Comparison of ENCODE assay signal across 9 mouse cellular contexts in the genomic region with DNA sequence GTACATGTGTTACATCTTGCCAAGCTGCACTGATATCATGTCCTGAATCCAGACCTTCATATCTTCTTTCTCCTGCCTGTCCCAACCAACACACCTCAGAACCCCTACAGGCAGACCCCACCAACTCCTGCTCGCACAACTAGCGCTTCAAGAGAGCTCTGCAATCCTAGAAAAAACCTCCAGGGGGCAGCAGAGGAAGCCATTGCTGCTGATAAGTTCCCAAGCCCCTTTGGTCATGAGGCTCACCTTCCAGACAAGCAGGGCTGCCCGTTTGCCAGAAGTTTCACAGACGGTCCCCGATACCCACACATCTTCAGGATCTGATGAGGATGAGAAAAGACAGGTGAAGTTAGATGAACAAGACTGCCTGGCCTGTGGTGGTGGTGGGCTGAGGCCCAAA. TPM values are rescaled to one million over a fixed set of nuclear protein-coding genes. Genes with fewer than 3 reads are reported as not detected.
DNase-seq lines count a peak whose midpoint lies in the region; ATAC-seq and TF ChIP-seq lines count a peak whose summit lies in the region.
"Had no signal": no experiment of that assay in that cellular context is flagged by ENCODE, and none has a peak within 500 bp of the region (broad histone marks: within the 10 kb centered on the region; RNA-seq: fewer than 3 reads in every experiment).

No protein-coding gene starts in this region.

- ATAC-seq in kidney, embryonic 14.5 days (ENCODE audit: low FRiP score, low TSS enrichment) = no peak; the same call in 1 of the 2 replicates
- peak; percentile 55 for ATAC-seq in forebrain, embryonic 13.5 days
- ATAC-seq in limb, embryonic 14.5 days (ENCODE audit: low FRiP score, low read depth) = peak; percentile 31; the same call in 1 of the 2 replicates
- peak; percentile 35 for ATAC-seq in neural tube, embryonic 12.5 days (ENCODE audit: low FRiP score, low read depth)

- no peak overlapping the region for H3K27ac ChIP-seq in kidney, embryonic 14.5 days (ENCODE audit: low read depth, low read length)
- H3K27ac ChIP-seq in forebrain, embryonic 13.5 days = no peak overlapping the region
- H3K27ac ChIP-seq in limb, embryonic 14.5 days (replicated peaks; ENCODE audit: low read depth, low read length) = no peak overlapping the region
- no peak overlapping the region for H3K27ac ChIP-seq in neural tube, embryonic 12.5 days
- no peak overlapping the region for H3K27ac ChIP-seq in testis, adult 2 months (ENCODE audit: control insufficient read depth, insufficient read depth, low read depth, low read length)
- H3K27ac ChIP-seq: neural tube, embryonic 13.5 days had no signal

- H3K27me3 ChIP-seq in kidney, embryonic 14.5 days (ENCODE audit: control insufficient read depth, insufficient read depth, low read length) = peaks cover 21% of the 10 kb centered on the region
- peaks cover 58% of the 10 kb centered on the region for H3K27me3 ChIP-seq in forebrain, embryonic 13.5 days
- H3K27me3 ChIP-seq in limb, embryonic 14.5 days (ENCODE audit: control insufficient read depth, insufficient read depth, low read length) = peaks cover 33% of the 10 kb centered on the region
- H3K27me3 ChIP-seq in neural tube, embryonic 12.5 days (replicated peaks) = peaks cover 47% of the 10 kb centered on the region
- H3K27me3 ChIP-seq in testis, adult 2 months (ENCODE audit: control insufficient read depth, insufficient read depth, low read length) = peaks cover 4% of the 10 kb centered on the region

- TF ChIP-seq CTCF in testis, adult 2 months (IDR thresholded peaks at IDR 0.05; ENCODE audit: control insufficient read depth, insufficient read depth, insufficient replicate concordance, low read depth, low read length) = peak; percentile 61; the same call in 1 of the 2 replicates

- WGBS in kidney, embryonic 14.5 days = 5% methylated on average over 5 of the region's 5 CpGs
- WGBS in forebrain, embryonic 13.5 days = 8% methylated on average over 5 of the region's 5 CpGs
- 5% methylated on average over 5 of the region's 5 CpGs for WGBS in limb, embryonic 14.5 days
- 10% methylated on average over 5 of the region's 5 CpGs for WGBS in neural tube, embryonic 12.5 days

- H3K9me3 ChIP-seq in kidney, embryonic 14.5 days (ENCODE audit: control insufficient read depth, low read length) = no peaks in the 10 kb centered on the region
- no peaks in the 10 kb centered on the region for H3K9me3 ChIP-seq in forebrain, embryonic 13.5 days (replicated peaks)
- no peaks in the 10 kb centered on the region for H3K9me3 ChIP-seq in limb, embryonic 14.5 days (ENCODE audit: control insufficient read depth, low read length)
- H3K9me3 ChIP-seq in neural tube, embryonic 12.5 days = no peaks in the 10 kb centered on the region
- H3K9me3 ChIP-seq: neural tube, embryonic 13.5 days had no signal

- TF ChIP-seq POLR2A in limb, embryonic 14.5 days (IDR thresholded peaks at IDR 0.05; ENCODE audit: borderline replicate concordance, extremely low read depth, insufficient read depth, insufficient read length) = no peak
- TF ChIP-seq POLR2A in testis, adult 2 months (IDR thresholded peaks at IDR 0.05; ENCODE audit: control insufficient read depth, low read depth, low read length) = no peak

- peak; percentile 51 for DNase-seq in kidney, adult 11 months
- DNase-seq in c-Kit-positive CD71-negative TER-119-negative erythroid progenitor cells, embryonic 14.5 days (ENCODE audit: low read depth) = peak; percentile 78
- DNase-seq in induced T-regulatory cell, adult 2 months (ENCODE audit: low read depth) = peak; percentile 92
- peak; percentile 93 for DNase-seq in limb, embryonic 14.5 days (ENCODE audit: low spot score)

- 0 out of 2 replicates have a peak, but pooled peaks cover 7% of the 10 kb centered on the region for H3K4me1 ChIP-seq in kidney, embryonic 14.5 days (ENCODE audit: control insufficient read depth, insufficient read depth, low read length)
- peaks cover 15% of the 10 kb centered on the region for H3K4me1 ChIP-seq in forebrain, embryonic 13.5 days
- H3K4me1 ChIP-seq in limb, embryonic 14.5 days (ENCODE audit: control insufficient read depth, insufficient read depth, low read length) = peaks cover 8% of the 10 kb centered on the region; the same call in 1 of the 2 replicates
- peaks cover 15% of the 10 kb centered on the region for H3K4me1 ChIP-seq in neural tube, embryonic 12.5 days
- H3K4me1 ChIP-seq in testis, adult 2 months (ENCODE audit: control insufficient read depth, insufficient read depth, low read length) = peaks cover 11% of the 10 kb centered on the region

- no peaks in the 10 kb centered on the region for H3K36me3 ChIP-seq in kidney, embryonic 14.5 days (ENCODE audit: control insufficient read depth, insufficient read depth, low read length)
- no peaks in the 10 kb centered on the region for H3K36me3 ChIP-seq in forebrain, embryonic 13.5 days (ENCODE audit: poor library complexity, severe bottlenecking)
- H3K36me3 ChIP-seq in limb, embryonic 14.5 days (ENCODE audit: control insufficient read depth, insufficient read depth, low read length) = no peaks in the 10 kb centered on the region
- no peaks in the 10 kb centered on the region for H3K36me3 ChIP-seq in neural tube, embryonic 12.5 days
- H3K36me3 ChIP-seq in testis, adult 2 months (ENCODE audit: control insufficient read depth, insufficient read depth, low read length) = no peaks in the 10 kb centered on the region
- H3K36me3 ChIP-seq: neural tube, embryonic 13.5 days had no signal

- no peak overlapping the region for H3K4me2 ChIP-seq in kidney, embryonic 14.5 days (replicated peaks; ENCODE audit: low read depth, low read length)
- H3K4me2 ChIP-seq in forebrain, embryonic 13.5 days = no peak overlapping the region
- no peak overlapping the region for H3K4me2 ChIP-seq in limb, embryonic 14.5 days (replicated peaks; ENCODE audit: low read depth, low read length, severe bottlenecking)
- H3K4me2 ChIP-seq in neural tube, embryonic 12.5 days (replicated peaks) = no peak overlapping the region
- H3K4me2 ChIP-seq: neural tube, embryonic 13.5 days had no signal

- no peak overlapping the region for H3K4me3 ChIP-seq in kidney, embryonic 14.5 days (ENCODE audit: low read length)
- no peak overlapping the region for H3K4me3 ChIP-seq in forebrain, embryonic 13.5 days
- no peak overlapping the region for H3K4me3 ChIP-seq in limb, embryonic 14.5 days (replicated peaks; ENCODE audit: low read length)
- H3K4me3 ChIP-seq in neural tube, embryonic 12.5 days = no peak overlapping the region
- no peak overlapping the region for H3K4me3 ChIP-seq in testis, adult 2 months (ENCODE audit: control insufficient read depth, low read depth, low read length)
- H3K4me3 ChIP-seq: neural tube, embryonic 13.5 days had no signal

- no peak overlapping the region for H3K9ac ChIP-seq in kidney, embryonic 14.5 days (ENCODE audit: low read depth, low read length)
- no peak overlapping the region for H3K9ac ChIP-seq in forebrain, embryonic 13.5 days
- no peak overlapping the region for H3K9ac ChIP-seq in limb, embryonic 14.5 days (ENCODE audit: low read depth, low read length, severe bottlenecking)
- H3K9ac ChIP-seq in neural tube, embryonic 12.5 days = no peak overlapping the region
- H3K9ac ChIP-seq: neural tube, embryonic 13.5 days had no signal

RNA-seq across cellular contexts. Expression of gene Il27ra, which starts 3.3 kb away (rescaled TPM):
- polyA plus RNA-seq in kidney, embryonic 14.5 days (2014; fragmentation: Nextera tagmentation; extraction: Ambion mirVana) = 1.4 and 1.6 TPM in 2 replicates
- polyA plus RNA-seq in forebrain, embryonic 13.5 days (2015; fragmentation: Nextera tagmentation; extraction: Ambion mirVana) = 0.23 and 0.29 TPM in 2 replicates
- polyA plus RNA-seq in limb, embryonic 14.5 days (2012; rRNA removed) = 2.1 and 2.3 TPM in 2 replicates
- polyA plus RNA-seq in limb, embryonic 14.5 days (2014; fragmentation: Nextera tagmentation; extraction: Ambion mirVana) = 0.78 and 0.79 TPM in 2 replicates
- polyA plus RNA-seq in neural tube, embryonic 12.5 days (2016; fragmentation: Nextera tagmentation; extraction: Ambion mirVana) = 0.28 and 0.29 TPM in 2 replicates
- 0.08 and 0.12 TPM in 2 replicates for polyA plus RNA-seq in testis, adult 2 months (2012; rRNA removed)

RNA-seq across cellular contexts. Expression of gene Rln3, which starts 5.8 kb away (rescaled TPM):
- polyA plus RNA-seq in kidney, embryonic 14.5 days (2014; fragmentation: Nextera tagmentation; extraction: Ambion mirVana) = 0.33 TPM in 1 of 2 replicates, not detected in the other
- not detected in 2 replicates for polyA plus RNA-seq in forebrain, embryonic 13.5 days (2015; fragmentation: Nextera tagmentation; extraction: Ambion mirVana)
- polyA plus RNA-seq in limb, embryonic 14.5 days (2012; rRNA removed) = not detected in 2 replicates
- not detected in 2 replicates for polyA plus RNA-seq in limb, embryonic 14.5 days (2014; fragmentation: Nextera tagmentation; extraction: Ambion mirVana)
- not detected in 2 replicates for polyA plus RNA-seq in neural tube, embryonic 12.5 days (2016; fragmentation: Nextera tagmentation; extraction: Ambion mirVana)
- 0.84 TPM in 1 of 2 replicates, not detected in the other for polyA plus RNA-seq in testis, adult 2 months (2012; rRNA removed)
- polyA plus RNA-seq: neural tube, embryonic 13.5 days had no signal

RNA-seq across cellular contexts. Expression of gene Palm3, which starts 17.8 kb away (rescaled TPM):
- 5.9 and 7.4 TPM in 2 replicates for polyA plus RNA-seq in kidney, embryonic 14.5 days (2014; fragmentation: Nextera tagmentation; extraction: Ambion mirVana)
- 1.9 and 2.1 TPM in 2 replicates for polyA plus RNA-seq in forebrain, embryonic 13.5 days (2015; fragmentation: Nextera tagmentation; extraction: Ambion mirVana)
- polyA plus RNA-seq in limb, embryonic 14.5 days (2012; rRNA removed) = 4.5 and 8.6 TPM in 2 replicates
- 3.0 and 4.6 TPM in 2 replicates for polyA plus RNA-seq in limb, embryonic 14.5 days (2014; fragmentation: Nextera tagmentation; extraction: Ambion mirVana)
- polyA plus RNA-seq in neural tube, embryonic 12.5 days (2016; fragmentation: Nextera tagmentation; extraction: Ambion mirVana) = 10.2 and 10.8 TPM in 2 replicates
- polyA plus RNA-seq in testis, adult 2 months (2012; rRNA removed) = 1.2 and 1.9 TPM in 2 replicates

RNA-seq across cellular contexts. Expression of gene Gm10643, which starts 25.9 kb away (rescaled TPM):
- 1.2 and 2.2 TPM in 2 replicates for polyA plus RNA-seq in kidney, embryonic 14.5 days (2014; fragmentation: Nextera tagmentation; extraction: Ambion mirVana)
- 1.1 and 1.5 TPM in 2 replicates for polyA plus RNA-seq in forebrain, embryonic 13.5 days (2015; fragmentation: Nextera tagmentation; extraction: Ambion mirVana)
- 2.2 and 2.6 TPM in 2 replicates for polyA plus RNA-seq in limb, embryonic 14.5 days (2012; rRNA removed)
- polyA plus RNA-seq in limb, embryonic 14.5 days (2014; fragmentation: Nextera tagmentation; extraction: Ambion mirVana) = 2.0 and 2.1 TPM in 2 replicates
- 1.6 and 2.2 TPM in 2 replicates for polyA plus RNA-seq in neural tube, embryonic 12.5 days (2016; fragmentation: Nextera tagmentation; extraction: Ambion mirVana)
- 6.3 and 6.6 TPM in 2 replicates for polyA plus RNA-seq in testis, adult 2 months (2012; rRNA removed)

RNA-seq across cellular contexts. Expression of gene 2210011C24Rik, which starts 27.1 kb away (rescaled TPM):
- polyA plus RNA-seq in kidney, embryonic 14.5 days (2014; fragmentation: Nextera tagmentation; extraction: Ambion mirVana) = 3.6 and 5.7 TPM in 2 replicates
- polyA plus RNA-seq in forebrain, embryonic 13.5 days (2015; fragmentation: Nextera tagmentation; extraction: Ambion mirVana) = 0.37 TPM in 1 of 2 replicates, not detected in the other
- 0.35 and 1.1 TPM in 2 replicates for polyA plus RNA-seq in limb, embryonic 14.5 days (2012; rRNA removed)
- polyA plus RNA-seq in limb, embryonic 14.5 days (2014; fragmentation: Nextera tagmentation; extraction: Ambion mirVana) = 0.44 and 2.0 TPM in 2 replicates
- polyA plus RNA-seq in neural tube, embryonic 12.5 days (2016; fragmentation: Nextera tagmentation; extraction: Ambion mirVana) = 0.54 TPM in 1 of 2 replicates, not detected in the other
- polyA plus RNA-seq in testis, adult 2 months (2012; rRNA removed) = 10.9 and 15.1 TPM in 2 replicates
